Mouse (Mus musculus) kidney, postnatal 10 days (tissue): ENCODE measurements around the gene Plekha1.

Experiments
- DNase-seq: peaks from one replicate; pipeline ENCODE4 v3.0.0; 2021; ENCODE audit warnings: mixed read lengths

Gene Plekha1

GRCm38 (mm10) chr7:130959868-130960267 lies 94.3 kb downstream of the Plekha1 start:
- peak; percentile 83 for DNase-seq

- no peak for DNase-seq
These were observed 95.9 kb downstream of the Plekha1 start for GRCm38 (mm10) chr7:130961429-130961828.
